Mouse (Mus musculus): ENCODE measurements around the gene Tmem219. TPM values are rescaled to one million over a fixed set of nuclear protein-coding genes. Genes with fewer than 3 reads are reported as not detected.
"Not testable (repeated sequence)": the region's sequence is repeated elsewhere in the genome, so short reads cannot be mapped to it uniquely, and the experiment has no call there.

The Tmem219 gene
- polyA plus RNA-seq, 1 experiment from 2014 or later, result 32.2 TPM

GRCm38 (mm10) chr7:126932652-126933051 is 9.9 kb upstream of the Tmem219 start:
- Histone ChIP-seq H3K27me3 (ENCODE audit: control insufficient read depth, insufficient read depth, low read length) (no peaks in the 10 kb centered on the region), H3K9ac (replicated peaks; ENCODE audit: low read depth, low read length) (no peak overlapping the region), H3K27ac (ENCODE audit: low read depth, low read length) (no peak overlapping the region), H3K36me3 (ENCODE audit: control insufficient read depth, insufficient read depth, low read length) (peaks cover 11% of the 10 kb centered on the region), H3K4me3 (ENCODE audit: low read depth, low read length) (no peak overlapping the region), H3K9me3 (ENCODE audit: control insufficient read depth, low read length) (no peaks in the 10 kb centered on the region), H3K4me2 (ENCODE audit: low read depth, low read length) (no peak overlapping the region), H3K4me1 (ENCODE audit: control insufficient read depth, insufficient read depth, low read length) (peaks cover 12% of the 10 kb centered on the region)
- ATAC-seq (ENCODE audit: low read depth), result no peak
- WGBS, result 82% methylated on average over 2 of the region's 2 CpGs

GRCm38 (mm10) chr7:126929046-126929445 is 6.3 kb upstream of the Tmem219 start:
- H3K36me3 ChIP-seq (ENCODE audit: control insufficient read depth, insufficient read depth, low read length), result peaks cover 4% of the 10 kb centered on the region; the same call in 1 of the 2 replicates
- H3K4me2 ChIP-seq (ENCODE audit: low read depth, low read length), result peak overlapping the region; percentile 93
- H3K9ac ChIP-seq (replicated peaks; ENCODE audit: low read depth, low read length), result peak overlapping the region; percentile 77
- WGBS, result 0% methylated on average over 18 of the region's 27 CpGs
- H3K9me3 ChIP-seq (ENCODE audit: control insufficient read depth, low read length), result no peaks in the 10 kb centered on the region
- peak overlapping the region; percentile 85 for H3K4me3 ChIP-seq (ENCODE audit: low read depth, low read length)
- H3K27ac ChIP-seq (ENCODE audit: low read depth, low read length), result peak overlapping the region; percentile 76
- peaks cover 12% of the 10 kb centered on the region for H3K4me1 ChIP-seq (ENCODE audit: control insufficient read depth, insufficient read depth, low read length)
- H3K27me3 ChIP-seq (ENCODE audit: control insufficient read depth, insufficient read depth, low read length), result no peaks in the 10 kb centered on the region
- ATAC-seq (ENCODE audit: low read depth), result peak; percentile 73

DNA sequence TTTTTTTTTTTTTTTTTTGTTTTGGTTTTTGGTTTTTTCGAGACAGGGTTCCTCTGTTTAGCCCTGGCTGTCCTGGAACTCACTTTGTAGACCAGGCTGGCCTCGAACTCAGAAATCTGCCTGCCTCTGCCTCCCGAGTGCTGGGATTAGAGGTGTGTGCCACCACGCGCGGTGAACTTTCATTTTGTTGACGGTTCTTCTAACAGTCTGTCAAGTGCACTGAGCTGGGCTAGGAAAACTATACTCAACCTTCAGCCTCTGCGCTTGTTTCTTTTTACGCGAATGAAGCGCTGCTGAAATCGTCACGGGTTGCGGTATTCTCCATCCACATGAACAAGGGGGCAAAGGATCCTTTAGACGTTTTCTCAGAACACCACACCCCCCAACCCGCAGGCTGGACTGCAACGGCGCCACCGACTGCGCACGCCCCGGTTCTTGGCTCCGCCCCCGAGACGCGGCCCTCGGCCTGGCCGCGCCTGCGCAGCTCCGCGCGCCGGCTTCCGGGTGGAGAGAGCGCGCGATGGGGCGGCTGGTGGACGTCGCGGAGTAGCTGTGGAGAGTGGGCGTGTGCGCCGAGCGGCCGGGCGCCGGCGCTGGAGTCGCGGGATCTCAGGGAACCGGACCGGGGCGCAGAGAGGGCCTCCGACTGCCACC is 5.8 kb upstream of the Tmem219 start, which contains the start of gene Kctd13:
Gene Kctd13 (plus strand): TSS at position 496 of the 654 bp plus-strand sequence.
- 4% methylated on average over 56 of the region's 56 CpGs for WGBS
- Histone ChIP-seq H3K27me3 (ENCODE audit: control insufficient read depth, insufficient read depth, low read length) (no peaks in the 10 kb centered on the region), H3K36me3 (ENCODE audit: control insufficient read depth, insufficient read depth, low read length) (peaks cover 4% of the 10 kb centered on the region; the same call in 1 of the 2 replicates), H3K9me3 (ENCODE audit: control insufficient read depth, low read length) (no peaks in the 10 kb centered on the region), H3K4me2 (ENCODE audit: low read depth, low read length) (peak within 1 kb of the TSS; percentile 93), H3K27ac (ENCODE audit: low read depth, low read length) (peak within 1 kb of the TSS; percentile 76), H3K4me3 (ENCODE audit: low read depth, low read length) (peak within 1 kb of the TSS; percentile 85), H3K9ac (replicated peaks; ENCODE audit: low read depth, low read length) (peak within 1 kb of the TSS; percentile 77), H3K4me1 (ENCODE audit: control insufficient read depth, insufficient read depth, low read length) (peaks cover 12% of the 10 kb centered on the region)
- ATAC-seq (ENCODE audit: low read depth), result peak; percentile 96

GRCm38 (mm10) chr7:126926299-126926698 is 3.6 kb upstream of the Tmem219 start:
- 71% methylated on average over 3 of the region's 3 CpGs for WGBS
- H3K9me3 ChIP-seq (ENCODE audit: control insufficient read depth, low read length), result no peaks in the 10 kb centered on the region
- H3K4me3 ChIP-seq (ENCODE audit: low read depth, low read length), result no peak overlapping the region
- no peak overlapping the region for H3K9ac ChIP-seq (replicated peaks; ENCODE audit: low read depth, low read length)
- H3K27me3 ChIP-seq (ENCODE audit: control insufficient read depth, insufficient read depth, low read length), result no peaks in the 10 kb centered on the region
- peaks cover 2% of the 10 kb centered on the region; the same call in 1 of the 2 replicates for H3K36me3 ChIP-seq (ENCODE audit: control insufficient read depth, insufficient read depth, low read length)
- ATAC-seq (ENCODE audit: low read depth), result no peak
- no peak overlapping the region for H3K4me2 ChIP-seq (ENCODE audit: low read depth, low read length)
- H3K27ac ChIP-seq (ENCODE audit: low read depth, low read length), result no peak overlapping the region
- H3K4me1 ChIP-seq (ENCODE audit: control insufficient read depth, insufficient read depth, low read length), result peaks cover 17% of the 10 kb centered on the region

DNA sequence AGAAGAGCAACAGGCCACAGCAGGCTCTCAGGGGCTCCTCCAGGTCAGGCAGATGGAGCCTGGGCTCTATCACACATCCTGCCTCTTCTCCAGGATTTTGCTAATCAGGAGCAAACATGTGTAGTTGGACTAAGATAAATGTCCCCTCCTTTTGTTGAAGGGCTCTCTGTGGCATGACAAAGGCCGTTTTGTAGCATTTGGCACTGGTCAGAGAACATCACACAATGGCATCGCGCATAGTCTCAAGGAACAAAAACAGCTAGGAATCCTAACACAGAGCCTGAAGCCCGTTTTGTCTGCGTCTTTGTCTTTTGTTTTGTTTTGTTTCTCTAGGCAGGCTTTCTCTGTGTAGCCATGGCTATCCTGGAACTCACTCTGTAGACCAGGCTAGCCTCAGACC is 1.3 kb upstream of the Tmem219 start:
- ATAC-seq (ENCODE audit: low read depth), result no peak
- Histone ChIP-seq H3K4me3 (ENCODE audit: low read depth, low read length) (no peak overlapping the region), H3K27ac (ENCODE audit: low read depth, low read length) (no peak overlapping the region), H3K9ac (replicated peaks; ENCODE audit: low read depth, low read length) (no peak overlapping the region), H3K4me2 (ENCODE audit: low read depth, low read length) (no peak overlapping the region), H3K4me1 (ENCODE audit: control insufficient read depth, insufficient read depth, low read length) (0 out of 2 replicates have a peak, but pooled peaks cover 5% of the 10 kb centered on the region), H3K36me3 (ENCODE audit: control insufficient read depth, insufficient read depth, low read length) (no peaks in the 10 kb centered on the region), H3K9me3 (ENCODE audit: control insufficient read depth, low read length) (no peaks in the 10 kb centered on the region), H3K27me3 (ENCODE audit: control insufficient read depth, insufficient read depth, low read length) (no peaks in the 10 kb centered on the region)
- 24% methylated on average over 5 of the region's 5 CpGs for WGBS

DNA sequence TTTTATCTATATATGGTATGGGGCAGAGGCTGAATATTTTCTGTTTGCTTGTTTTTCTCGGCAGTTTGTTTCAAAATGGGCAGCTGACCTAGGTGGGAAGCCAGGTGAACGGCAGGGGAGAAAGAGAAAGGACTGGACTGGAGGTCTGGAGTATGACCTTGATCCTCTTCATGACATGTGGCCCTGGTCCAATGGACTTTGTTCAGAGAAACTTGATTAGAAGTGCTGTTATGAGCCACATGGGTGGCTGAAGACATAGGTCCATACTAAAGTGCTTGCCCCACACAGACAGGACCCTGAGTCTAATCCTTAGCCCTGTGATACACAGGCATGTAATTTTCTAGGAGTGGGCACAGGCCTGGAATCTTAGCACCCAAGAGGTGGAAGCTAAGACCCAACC is 1.2 kb downstream of the Tmem219 start:
- Histone ChIP-seq H3K4me2 (ENCODE audit: low read depth, low read length) (no peak overlapping the region), H3K4me1 (ENCODE audit: control insufficient read depth, insufficient read depth, low read length) (0 out of 2 replicates have a peak, but pooled peaks cover 5% of the 10 kb centered on the region), H3K27me3 (ENCODE audit: control insufficient read depth, insufficient read depth, low read length) (no peaks in the 10 kb centered on the region), H3K4me3 (ENCODE audit: low read depth, low read length) (no peak overlapping the region), H3K9ac (replicated peaks; ENCODE audit: low read depth, low read length) (no peak overlapping the region), H3K36me3 (ENCODE audit: control insufficient read depth, insufficient read depth, low read length) (no peaks in the 10 kb centered on the region), H3K9me3 (ENCODE audit: control insufficient read depth, low read length) (no peaks in the 10 kb centered on the region), H3K27ac (ENCODE audit: low read depth, low read length) (no peak overlapping the region)
- WGBS, result 54% methylated on average over 2 of the region's 2 CpGs
- no peak for ATAC-seq (ENCODE audit: low read depth)

DNA sequence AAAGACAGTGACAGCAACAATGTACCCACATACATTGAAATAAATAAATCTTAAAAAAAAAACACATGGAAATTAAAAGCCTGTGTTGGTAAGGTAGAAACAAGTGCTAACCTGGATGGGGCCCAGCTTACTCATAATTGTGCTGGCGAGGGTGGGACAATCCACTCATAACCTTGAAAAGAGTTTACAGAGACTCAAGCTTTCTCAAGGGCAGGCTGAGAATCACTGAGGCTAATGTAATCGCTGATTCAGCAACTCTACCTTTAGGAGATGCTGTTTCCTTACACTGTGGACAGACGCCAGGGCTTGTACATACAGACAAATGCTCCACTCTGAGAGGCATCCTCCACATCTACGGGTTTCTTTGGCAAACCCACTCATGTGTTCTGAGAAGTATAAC is 2.7 kb downstream of the Tmem219 start:
- H3K4me1 ChIP-seq (ENCODE audit: control insufficient read depth, insufficient read depth, low read length), result 0 out of 2 replicates have a peak, but pooled peaks cover 5% of the 10 kb centered on the region
- H3K36me3 ChIP-seq (ENCODE audit: control insufficient read depth, insufficient read depth, low read length), result no peaks in the 10 kb centered on the region
- ATAC-seq (ENCODE audit: low read depth), result no peak
- no peak overlapping the region for H3K27ac ChIP-seq (ENCODE audit: low read depth, low read length)
- no peaks in the 10 kb centered on the region for H3K9me3 ChIP-seq (ENCODE audit: control insufficient read depth, low read length)
- H3K4me3 ChIP-seq (ENCODE audit: low read depth, low read length), result no peak overlapping the region
- no peak overlapping the region for H3K9ac ChIP-seq (replicated peaks; ENCODE audit: low read depth, low read length)
- WGBS, result 84% methylated on average over 4 of the region's 4 CpGs
- no peaks in the 10 kb centered on the region for H3K27me3 ChIP-seq (ENCODE audit: control insufficient read depth, insufficient read depth, low read length)
- no peak overlapping the region for H3K4me2 ChIP-seq (ENCODE audit: low read depth, low read length)

DNA sequence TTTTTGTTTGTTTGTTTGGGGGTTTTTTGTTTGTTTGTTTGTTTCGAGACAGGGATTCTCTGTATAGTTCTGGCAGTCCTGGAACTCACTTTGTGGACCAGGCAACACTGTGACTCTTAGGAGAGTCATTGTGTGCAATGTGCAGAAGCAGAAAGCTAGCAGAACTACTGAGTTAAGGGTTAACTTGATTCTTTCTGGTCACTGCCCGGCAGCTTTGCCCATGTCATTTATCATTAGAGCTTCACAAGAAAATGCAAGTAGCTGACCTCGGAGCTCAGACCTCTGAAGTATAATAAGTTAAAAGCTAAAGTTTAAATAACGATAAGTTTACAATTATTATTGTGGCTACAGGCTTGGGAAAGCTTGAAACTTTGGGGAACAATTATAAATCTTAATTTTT is 4.4 kb downstream of the Tmem219 start:
- not testable (repeated sequence) for H3K4me2 ChIP-seq (ENCODE audit: low read depth, low read length); H3K9me3 ChIP-seq (ENCODE audit: control insufficient read depth, low read length); H3K4me1 ChIP-seq (ENCODE audit: control insufficient read depth, insufficient read depth, low read length); H3K27ac ChIP-seq (ENCODE audit: low read depth, low read length); ATAC-seq (ENCODE audit: low read depth); H3K27me3 ChIP-seq (ENCODE audit: control insufficient read depth, insufficient read depth, low read length); H3K9ac ChIP-seq (replicated peaks; ENCODE audit: low read depth, low read length); H3K4me3 ChIP-seq (ENCODE audit: low read depth, low read length); H3K36me3 ChIP-seq (ENCODE audit: control insufficient read depth, insufficient read depth, low read length)
- 27% methylated on average over 4 of the region's 4 CpGs for WGBS

- ATAC-seq (ENCODE audit: low read depth), result no peak
- Histone ChIP-seq H3K4me2 (ENCODE audit: low read depth, low read length) (no peak overlapping the region), H3K27me3 (ENCODE audit: control insufficient read depth, insufficient read depth, low read length) (no peaks in the 10 kb centered on the region), H3K9ac (replicated peaks; ENCODE audit: low read depth, low read length) (no peak overlapping the region), H3K36me3 (ENCODE audit: control insufficient read depth, insufficient read depth, low read length) (no peaks in the 10 kb centered on the region), H3K9me3 (ENCODE audit: control insufficient read depth, low read length) (no peaks in the 10 kb centered on the region), H3K27ac (ENCODE audit: low read depth, low read length) (no peak overlapping the region), H3K4me1 (ENCODE audit: control insufficient read depth, insufficient read depth, low read length) (no peaks in the 10 kb centered on the region), H3K4me3 (ENCODE audit: low read depth, low read length) (no peak overlapping the region)
- WGBS, result 93% methylated on average over 3 of the region's 3 CpGs
These were observed 7.9 kb downstream of the Tmem219 start for GRCm38 (mm10) chr7:126914844-126915243.

Measured in neural tube, embryonic 14.5 days (tissue).